Mouse (Mus musculus): ENCODE results near the gene Arl15.

Gene Arl15

GRCm38 (mm10) chr13:114094151-114094875, 300.0 kb downstream of the Arl15 start:
- no peak for DNase-seq (ENCODE audit: extremely low spot score, low spot score)

GRCm38 (mm10) chr13:114095440-114095839, 301.1 kb downstream of the Arl15 start:
- DNase-seq (ENCODE audit: extremely low spot score, low spot score), result no peak

GRCm38 (mm10) chr13:114096386-114096785, 302.1 kb downstream of the Arl15 start:
- no peak for DNase-seq (ENCODE audit: extremely low spot score, low spot score)

- no peak for DNase-seq (ENCODE audit: extremely low spot score, low spot score)
These were observed 306.9 kb downstream of the Arl15 start for GRCm38 (mm10) chr13:114101155-114101554.

GRCm38 (mm10) chr13:114106083-114106482, 311.8 kb downstream of the Arl15 start:
- no peak for DNase-seq (ENCODE audit: extremely low spot score, low spot score)

- no peak for DNase-seq (ENCODE audit: extremely low spot score, low spot score)
These were observed 313.2 kb downstream of the Arl15 start for GRCm38 (mm10) chr13:114107499-114107898.

- no peak for DNase-seq (ENCODE audit: extremely low spot score, low spot score)
These were observed 315.1 kb downstream of the Arl15 start for GRCm38 (mm10) chr13:114109441-114109840.

- no peak for DNase-seq (ENCODE audit: extremely low spot score, low spot score)
These were observed 315.5 kb downstream of the Arl15 start for GRCm38 (mm10) chr13:114109845-114110244.

GRCm38 (mm10) chr13:114113516-114113915, 319.2 kb downstream of the Arl15 start:
- no peak for DNase-seq (ENCODE audit: extremely low spot score, low spot score)

GRCm38 (mm10) chr13:114114586-114114985, 320.3 kb downstream of the Arl15 start:
- no peak for DNase-seq (ENCODE audit: extremely low spot score, low spot score)

GRCm38 (mm10) chr13:114115106-114115505, 320.8 kb downstream of the Arl15 start:
- no peak for DNase-seq (ENCODE audit: extremely low spot score, low spot score)

GRCm38 (mm10) chr13:114118104-114118830, 324.0 kb downstream of the Arl15 start:
- no peak for DNase-seq (ENCODE audit: extremely low spot score, low spot score)

GRCm38 (mm10) chr13:114119816-114120215, 325.5 kb downstream of the Arl15 start:
- no peak for DNase-seq (ENCODE audit: extremely low spot score, low spot score)

- no peak for DNase-seq (ENCODE audit: extremely low spot score, low spot score)
These were observed 327.3 kb downstream of the Arl15 start for GRCm38 (mm10) chr13:114121591-114121990.

- DNase-seq (ENCODE audit: extremely low spot score, low spot score), result no peak
These were observed 329.1 kb downstream of the Arl15 start for GRCm38 (mm10) chr13:114123391-114123790.

- no peak for DNase-seq (ENCODE audit: extremely low spot score, low spot score)
These were observed 330.1 kb downstream of the Arl15 start for GRCm38 (mm10) chr13:114124385-114124784.

- DNase-seq (ENCODE audit: extremely low spot score, low spot score), result no peak
These were observed 330.7 kb downstream of the Arl15 start for GRCm38 (mm10) chr13:114124991-114125390.

GRCm38 (mm10) chr13:114128366-114128765, 334.1 kb downstream of the Arl15 start:
- DNase-seq (ENCODE audit: extremely low spot score, low spot score), result no peak

GRCm38 (mm10) chr13:114129986-114130385, 335.7 kb downstream of the Arl15 start:
- no peak for DNase-seq (ENCODE audit: extremely low spot score, low spot score)

- no peak for DNase-seq (ENCODE audit: extremely low spot score, low spot score)
These were observed 336.4 kb downstream of the Arl15 start for GRCm38 (mm10) chr13:114130566-114131319.

GRCm38 (mm10) chr13:114138921-114139320, 344.6 kb downstream of the Arl15 start:
- no peak for DNase-seq (ENCODE audit: extremely low spot score, low spot score)

GRCm38 (mm10) chr13:114139570-114139969, 345.3 kb downstream of the Arl15 start:
- no peak for DNase-seq (ENCODE audit: extremely low spot score, low spot score)
